ENCODE assay signal across 9 mouse cellular contexts in the genomic region with DNA sequence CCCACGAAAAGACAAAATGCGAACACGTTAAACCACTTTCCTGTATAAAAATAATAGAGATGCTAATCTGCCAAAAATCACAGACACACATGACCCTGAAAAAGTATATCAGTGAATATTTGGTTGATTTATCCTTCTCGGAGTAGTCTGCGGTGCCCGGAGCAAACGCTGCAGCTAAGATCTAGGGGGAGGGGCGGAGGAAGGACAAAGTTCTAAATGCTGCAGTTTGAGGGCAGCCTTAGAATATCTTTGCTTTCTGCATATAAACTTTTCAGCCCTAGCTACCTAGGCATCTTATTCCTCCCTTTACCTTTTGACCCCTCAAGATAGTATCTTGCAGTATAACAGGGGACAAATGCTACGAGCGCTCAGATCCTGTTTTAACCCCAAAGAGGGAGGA. TPM values are rescaled to one million over a fixed set of nuclear protein-coding genes. Genes with fewer than 3 reads are reported as not detected.
A peak's percentile ranks its signal among the peaks of the same experiment; 100 is the strongest.
DNase-seq lines count a peak whose midpoint lies in the region; ATAC-seq and TF ChIP-seq lines count a peak whose summit lies in the region.
"Had no signal": no experiment of that assay in that cellular context is flagged by ENCODE, and none has a peak within 500 bp of the region (broad histone marks: within the 10 kb centered on the region; RNA-seq: fewer than 3 reads in every experiment).

No protein-coding gene starts in this region.

- ATAC-seq in heart, embryonic 12.5 days (ENCODE audit: insufficient number of reproducible peaks, low FRiP score), result no peak
- ATAC-seq in limb, embryonic 15.5 days (ENCODE audit: insufficient number of reproducible peaks, low FRiP score, low TSS enrichment, low read depth), result no peak
- ATAC-seq in megakaryocyte-erythroid progenitor cell, adult 5-6 weeks (replicated peaks; ENCODE audit: low FRiP score, low TSS enrichment, poor library complexity, severe bottlenecking), result no peak

- H3K79me2 ChIP-seq in heart, adult 2 months (replicated peaks; ENCODE audit: control insufficient read depth, insufficient read depth, low read length), result no peaks in the 10 kb centered on the region

- no peak for TF ChIP-seq CTCF in heart, adult 2 months (IDR thresholded peaks at IDR 0.05)

- H3K4me2 ChIP-seq in heart, embryonic 12.5 days, result peak overlapping the region; percentile 91
- peak overlapping the region; percentile 87 for H3K4me2 ChIP-seq in limb, embryonic 15.5 days

- H3K9me3 ChIP-seq in heart, embryonic 12.5 days (replicated peaks), result no peaks in the 10 kb centered on the region
- H3K9me3 ChIP-seq in forebrain, embryonic 10.5 days, result no peaks in the 10 kb centered on the region
- H3K9me3 ChIP-seq in limb, embryonic 15.5 days, result no peaks in the 10 kb centered on the region

- intact Hi-C loops in heart, adult 2 months (cut with DNase I), result loop anchor here (5.0 kb wide), 1 partner anchor 579 kb away; no protein-coding TSS in a partner anchor

- H3K9ac ChIP-seq in heart, embryonic 12.5 days, result no peak overlapping the region
- no peak overlapping the region for H3K9ac ChIP-seq in heart, adult 2 months (ENCODE audit: low read depth, low read length)
- peak overlapping the region; percentile 42 for H3K9ac ChIP-seq in limb, embryonic 15.5 days

- 3% methylated on average over 10 of the region's 10 CpGs for WGBS in heart, embryonic 12.5 days
- WGBS in heart, adult 2 months, result 9% methylated on average over 10 of the region's 10 CpGs
- 0% methylated on average over 10 of the region's 10 CpGs for WGBS in forebrain, embryonic 10.5 days
- WGBS in limb, embryonic 15.5 days, result 2% methylated on average over 10 of the region's 10 CpGs

- no peak for TF ChIP-seq EP300 in heart, adult 2 months (IDR thresholded peaks at IDR 0.05; ENCODE audit: insufficient read depth, low read depth, low read length)

- H3K36me3 ChIP-seq in heart, embryonic 12.5 days, result no peaks in the 10 kb centered on the region
- no peaks in the 10 kb centered on the region for H3K36me3 ChIP-seq in heart, adult 2 months (ENCODE audit: control insufficient read depth, insufficient read depth, low read length)
- no peaks in the 10 kb centered on the region for H3K36me3 ChIP-seq in forebrain, embryonic 10.5 days (replicated peaks)
- H3K36me3 ChIP-seq in limb, embryonic 15.5 days, result no peaks in the 10 kb centered on the region

- H3K4me3 ChIP-seq in heart, embryonic 12.5 days, result peak overlapping the region; percentile 54
- no peak overlapping the region for H3K4me3 ChIP-seq in heart, adult 2 months
- H3K4me3 ChIP-seq in forebrain, embryonic 10.5 days, result peak overlapping the region; percentile 54
- peak overlapping the region; percentile 47 for H3K4me3 ChIP-seq in limb, embryonic 15.5 days

- H3K27ac ChIP-seq in heart, embryonic 12.5 days (ENCODE audit: poor library complexity, severe bottlenecking), result no peak overlapping the region
- no peak overlapping the region for H3K27ac ChIP-seq in heart, adult 2 months
- peak overlapping the region; percentile 69; the same call in 1 of the 2 replicates for H3K27ac ChIP-seq in forebrain, embryonic 10.5 days
- peak overlapping the region; percentile 84 for H3K27ac ChIP-seq in limb, embryonic 15.5 days

- peaks cover 16% of the 10 kb centered on the region for H3K4me1 ChIP-seq in heart, embryonic 12.5 days (replicated peaks)
- H3K4me1 ChIP-seq in heart, adult 2 months (ENCODE audit: control insufficient read depth, insufficient read depth, low read length), result no peaks in the 10 kb centered on the region
- peaks cover 55% of the 10 kb centered on the region for H3K4me1 ChIP-seq in forebrain, embryonic 10.5 days
- H3K4me1 ChIP-seq in limb, embryonic 15.5 days, result peaks cover 38% of the 10 kb centered on the region

- H3K27me3 ChIP-seq in heart, embryonic 12.5 days (replicated peaks), result peaks cover 47% of the 10 kb centered on the region
- H3K27me3 ChIP-seq in heart, adult 2 months (ENCODE audit: control insufficient read depth, insufficient read depth, low read length), result peaks cover 21% of the 10 kb centered on the region
- H3K27me3 ChIP-seq in forebrain, embryonic 10.5 days (ENCODE audit: poor library complexity, severe bottlenecking), result peaks cover 87% of the 10 kb centered on the region
- peaks cover 59% of the 10 kb centered on the region for H3K27me3 ChIP-seq in limb, embryonic 15.5 days

- no peak for TF ChIP-seq POLR2A in heart, adult 2 months (IDR thresholded peaks at IDR 0.05; ENCODE audit: insufficient read depth, low read depth, low read length)

- DNase-seq in heart, adult 2 months, result no peak
- peak; percentile 61 for DNase-seq in NIH3T3 (ENCODE audit: low read depth)
- DNase-seq in forebrain, embryonic 10.5 days (ENCODE audit: extremely low spot score, low spot score), result no peak
- no peak for DNase-seq in spleen, postnatal 36 days (ENCODE audit: low spot score in 2 of 2)
- no peak for DNase-seq in lung, adult 18-20 months

RNA-seq across cellular contexts. Expression of a gene that starts 1.4 kb away (rescaled TPM):
- polyA plus RNA-seq in heart, embryonic 12.5 days (2016; fragmentation: Nextera tagmentation; extraction: Ambion mirVana), result 3.4 and 5.0 TPM in 2 replicates
- 1 to 10 TPM; 3.5 TPM for total RNA-seq in heart, adult 2 months (2021)
- 6.0 and 8.8 TPM in 2 replicates for polyA plus RNA-seq in heart, adult 2 months (2012; rRNA removed)
- 6.9 and 10.4 TPM in 2 replicates for polyA plus RNA-seq in forebrain, embryonic 10.5 days (2016; fragmentation: Nextera tagmentation; extraction: Ambion mirVana)
- polyA plus RNA-seq in limb, embryonic 15.5 days (2015; fragmentation: Nextera tagmentation; extraction: Ambion mirVana), result 24.0 and 24.9 TPM in 2 replicates
- total RNA-seq in megakaryocyte-erythroid progenitor cell, adult 5-6 weeks (2014; fragmentation: Nextera tagmentation), result not detected in 2 replicates
- total RNA-seq in megakaryocyte-erythroid progenitor cell, adult 5-6 weeks (2017), result not detected in 2 replicates
- total RNA-seq: MEL had no signal

Comparison
In these comparisons a context has a peak if more than half of its experiments do, and no peak if none do; other contexts are left out.
1. H3K27ac ChIP-seq: peak in forebrain, embryonic 10.5 days (single experiment) and limb, embryonic 15.5 days (single experiment); none in heart, embryonic 12.5 days (single experiment) and heart, adult 2 months (single experiment).